Mouse (Mus musculus) midbrain, embryonic 14.5 days (tissue): ENCODE results near the gene Taar2. TPM values are rescaled to one million over a fixed set of nuclear protein-coding genes. Genes with fewer than 3 reads are reported as not detected.

ENCODE experiments used
- ATAC-seq: fragments of 200-750 bp; cut with Nextera tagmentation; 2 replicates; pipeline ENCODE4 v1.8.0; 2017; ENCODE audit warnings: moderate number of reproducible peaks, moderate library complexity; ENCODE audit not compliant: low FRiP score, low TSS enrichment
- DNase-seq: peaks from one replicate; pipeline ENCODE4 v3.0.0-alpha.2; 2015
- H3K27ac ChIP-seq: fragments of 300-500 bp; sonication (generic); replicated peaks from 2 replicates; pipeline ENCODE4 v1.5.1; 2014; ENCODE audit warnings: mild to moderate bottlenecking, low read depth, low read length, moderate library complexity
- H3K27me3 ChIP-seq: fragments of 300-500 bp; sonication (generic); 2 replicates; pipeline ENCODE4 v1.6.1; 2014; ENCODE audit warnings: low read length, control low read depth, mixed read lengths; ENCODE audit not compliant: control insufficient read depth, insufficient read depth
- H3K36me3 ChIP-seq: fragments of 300-500 bp; sonication (generic); 2 replicates; pipeline ENCODE4 v1.6.1; 2014; ENCODE audit warnings: low read length, control low read depth; ENCODE audit not compliant: control insufficient read depth, insufficient read depth
- H3K4me1 ChIP-seq: fragments of 300-500 bp; sonication (generic); 2 replicates; pipeline ENCODE4 v1.6.1; 2014; ENCODE audit warnings: mild to moderate bottlenecking, antibody characterized with exemption, low read length, control low read depth; ENCODE audit not compliant: control insufficient read depth, insufficient read depth
- H3K4me2 ChIP-seq: fragments of 300-500 bp; sonication (generic); 2 replicates; pipeline ENCODE4 v1.6.1; 2014; ENCODE audit warnings: mild to moderate bottlenecking, low read length, moderate library complexity
- H3K4me3 ChIP-seq: fragments of 300-500 bp; sonication (generic); replicated peaks from 2 replicates; pipeline ENCODE4 v1.5.1; 2014; ENCODE audit warnings: low read depth, low read length
- H3K9ac ChIP-seq: fragments of 300-500 bp; sonication (generic); replicated peaks from 2 replicates; pipeline ENCODE4 v1.6.1; 2014; ENCODE audit warnings: mild to moderate bottlenecking, low read length, moderate library complexity
- H3K9me3 ChIP-seq: fragments of 300-500 bp; sonication (generic); 2 replicates; pipeline ENCODE4 v1.6.1; 2016; ENCODE audit warnings: low read length, control low read depth, mixed read lengths; ENCODE audit not compliant: control insufficient read depth
- WGBS: fragments of 180-500 bp; shearing (Covaris S2); extraction: QIAGEN DNeasy Blood & Tissue Kit; methylation state at CpG from one replicate; pipeline ENCODE4 v1.1.7; 2014; 5-methylcytosine and 5-hydroxymethylcytosine counted together
- polyA plus RNA-seq: library from polyadenylated mRNA; unstranded; fragments of >200 nt; fragmentation: Nextera tagmentation; extraction: Ambion mirVana; gene quantifications from 2 replicates; pipeline ENCODE4 v1.2.1, GENCODE M21; 2014

Gene Taar2
- polyA plus RNA-seq, 1 experiment from 2014 or later = not detected

GRCm38 (mm10) chr10:23937613-23938012 lies 759 bp upstream of the Taar2 start:
- H3K9me3 ChIP-seq = no peaks in the 10 kb centered on the region
- H3K4me2 ChIP-seq = no peak overlapping the region
- WGBS = 53% methylated on average over 4 of the region's 4 CpGs
- no peaks in the 10 kb centered on the region for H3K4me1 ChIP-seq
- no peak overlapping the region for H3K9ac ChIP-seq
- no peak overlapping the region for H3K27ac ChIP-seq
- H3K4me3 ChIP-seq = no peak overlapping the region
- H3K27me3 ChIP-seq = no peaks in the 10 kb centered on the region
- no peak for ATAC-seq
- no peak for DNase-seq
- H3K36me3 ChIP-seq = no peaks in the 10 kb centered on the region

- Histone ChIP-seq H3K4me2 (no peak overlapping the region), H3K36me3 (no peaks in the 10 kb centered on the region), H3K9ac (no peak overlapping the region), H3K4me3 (no peak overlapping the region), H3K27ac (no peak overlapping the region), H3K27me3 (no peaks in the 10 kb centered on the region), H3K4me1 (no peaks in the 10 kb centered on the region), H3K9me3 (no peaks in the 10 kb centered on the region)
- ATAC-seq (no peak), DNase-seq (peak; percentile 8)
- 81% methylated on average over 5 of the region's 5 CpGs for WGBS
Observed at GRCm38 (mm10) chr10:23942465-23942864, 4.1 kb downstream of the Taar2 start.

GRCm38 (mm10) chr10:23948026-23948425 lies 9.7 kb downstream of the Taar2 start:
- Histone ChIP-seq H3K27ac (no peak overlapping the region), H3K27me3 (no peaks in the 10 kb centered on the region), H3K4me1 (no peaks in the 10 kb centered on the region), H3K4me3 (no peak overlapping the region), H3K9me3 (no peaks in the 10 kb centered on the region), H3K9ac (no peak overlapping the region), H3K36me3 (no peaks in the 10 kb centered on the region), H3K4me2 (no peak overlapping the region)
- WGBS = 62% methylated on average over 7 of the region's 7 CpGs
- DNase-seq = peak; percentile 13
- no peak for ATAC-seq

GRCm38 (mm10) chr10:23949508-23950005 lies 11.2 kb downstream of the Taar2 start, which contains the start of gene Taar3:
TSS of gene Taar3 (plus strand) at chr10:23949558.
- Histone ChIP-seq H3K27ac (no peak within 1 kb of the TSS), H3K4me1 (no peaks in the 10 kb centered on the region), H3K9ac (no peak within 1 kb of the TSS), H3K4me2 (no peak within 1 kb of the TSS), H3K9me3 (no peaks in the 10 kb centered on the region), H3K36me3 (no peaks in the 10 kb centered on the region), H3K4me3 (no peak within 1 kb of the TSS), H3K27me3 (no peaks in the 10 kb centered on the region)
- DNase-seq (no peak), ATAC-seq (no peak)
- WGBS = 85% methylated on average over 16 of the region's 16 CpGs

GRCm38 (mm10) chr10:23951714-23952113 lies 13.3 kb downstream of the Taar2 start:
- ATAC-seq (no peak), DNase-seq (no peak)
- Histone ChIP-seq H3K27ac (no peak overlapping the region), H3K9me3 (no peaks in the 10 kb centered on the region), H3K4me1 (no peaks in the 10 kb centered on the region), H3K4me3 (no peak overlapping the region), H3K4me2 (no peak overlapping the region), H3K36me3 (no peaks in the 10 kb centered on the region), H3K27me3 (no peaks in the 10 kb centered on the region), H3K9ac (no peak overlapping the region)
- 94% methylated on average over 6 of the region's 6 CpGs for WGBS

- WGBS = 71% methylated on average over 3 of the region's 3 CpGs
- DNase-seq = no peak
- no peak overlapping the region for H3K27ac ChIP-seq
Observed at GRCm38 (mm10) chr10:23959071-23959470, 20.7 kb downstream of the Taar2 start.

GRCm38 (mm10) chr10:23960444-23960915 lies 22.1 kb downstream of the Taar2 start, which contains the start of gene Taar4:
TSS of gene Taar4 (plus strand) at chr10:23960494.
- Histone ChIP-seq H3K9ac (no peak within 1 kb of the TSS), H3K4me3 (no peak within 1 kb of the TSS), H3K4me1 (no peaks in the 10 kb centered on the region), H3K27ac (no peak within 1 kb of the TSS), H3K9me3 (no peaks in the 10 kb centered on the region), H3K4me2 (no peak within 1 kb of the TSS), H3K27me3 (no peaks in the 10 kb centered on the region), H3K36me3 (no peaks in the 10 kb centered on the region)
- WGBS = 96% methylated on average over 13 of the region's 13 CpGs
- DNase-seq = no peak
- ATAC-seq = no peak

More at GRCm38 (mm10) chr10:23959071-23959470, 20.7 kb downstream of the Taar2 start:
- no peak for ATAC-seq
- Histone ChIP-seq H3K4me2 (no peak overlapping the region), H3K27me3 (no peaks in the 10 kb centered on the region), H3K36me3 (no peaks in the 10 kb centered on the region), H3K4me3 (no peak overlapping the region), H3K4me1 (no peaks in the 10 kb centered on the region), H3K9ac (no peak overlapping the region), H3K9me3 (no peaks in the 10 kb centered on the region)

- Histone ChIP-seq H3K9ac (no peak overlapping the region), H3K4me2 (no peak overlapping the region), H3K9me3 (no peaks in the 10 kb centered on the region), H3K27me3 (no peaks in the 10 kb centered on the region), H3K4me1 (no peaks in the 10 kb centered on the region), H3K36me3 (no peaks in the 10 kb centered on the region), H3K27ac (no peak overlapping the region), H3K4me3 (no peak overlapping the region)
- 51% methylated on average over 3 of the region's 3 CpGs for WGBS
- DNase-seq = peak; percentile 19
- ATAC-seq = no peak
Observed at GRCm38 (mm10) chr10:23963444-23963843, 25.1 kb downstream of the Taar2 start.

- H3K9me3 ChIP-seq = no peaks in the 10 kb centered on the region
- no peak overlapping the region for H3K9ac ChIP-seq
- H3K36me3 ChIP-seq = no peaks in the 10 kb centered on the region
- no peak overlapping the region for H3K4me3 ChIP-seq
- DNase-seq = no peak
- no peaks in the 10 kb centered on the region for H3K27me3 ChIP-seq
- no peak overlapping the region for H3K27ac ChIP-seq
- WGBS = 92% methylated on average over 6 of the region's 6 CpGs
- ATAC-seq = no peak
- H3K4me1 ChIP-seq = no peaks in the 10 kb centered on the region
- no peak overlapping the region for H3K4me2 ChIP-seq
Observed at GRCm38 (mm10) chr10:23964921-23965610, 26.7 kb downstream of the Taar2 start.
